Mouse (Mus musculus) G1E (cell line): ENCODE measurements around the gene Dnah7a. TPM values are rescaled to one million over a fixed set of nuclear protein-coding genes. Genes with fewer than 3 reads are reported as not detected.
"Not testable (repeated sequence)": the region's sequence is repeated elsewhere in the genome, so short reads cannot be mapped to it uniquely, and the experiment has no call there.

Experiments used
- ATAC-seq: 2 replicates; pipeline ENCODE4 v1.8.0; 2016; ENCODE audit warnings: mild to moderate bottlenecking; ENCODE audit not compliant: insufficient number of reproducible peaks, poor library complexity, low FRiP score, severe bottlenecking; ENCODE audit errors: extremely low read depth
- DNase-seq: peaks from one replicate; pipeline ENCODE4 v3.0.0; 2012; ENCODE audit warnings: low spot score
- H3K27me3 ChIP-seq: 2 replicates; pipeline ENCODE4 v1.6.1; 2012; ENCODE audit warnings: mild to moderate bottlenecking, low read length, inconsistent platforms; ENCODE audit not compliant: insufficient read depth
- H3K36me3 ChIP-seq: replicated peaks from 2 replicates; pipeline ENCODE3; 2012; ENCODE audit warnings: mild to moderate bottlenecking, inconsistent platforms
- H3K4me1 ChIP-seq: 2 replicates; pipeline ENCODE4 v1.6.1; 2012; ENCODE audit warnings: low read depth, low read length, inconsistent platforms, mixed read lengths; ENCODE audit not compliant: insufficient read depth
- H3K4me3 ChIP-seq: 2 replicates; pipeline ENCODE4 v1.5.1; 2012; ENCODE audit warnings: low read depth, mild to moderate bottlenecking, inconsistent platforms, low read length, moderate library complexity, mixed read lengths
- H3K9me3 ChIP-seq: replicated peaks from 2 replicates; pipeline ENCODE4 v1.6.1; 2012; ENCODE audit warnings: inconsistent platforms
- CTCF ChIP-seq: IDR thresholded peaks from 2 replicates; pipeline ENCODE4 v1.5.1; 2012; ENCODE audit warnings: low read depth, low read length, inconsistent platforms, mixed read lengths
- GATA1 ChIP-seq: IDR thresholded peaks from 2 replicates; pipeline ENCODE4 v1.6.1; 2012; ENCODE audit warnings: borderline replicate concordance, low read length, inconsistent platforms, mixed read lengths
- GATA2 ChIP-seq: IDR thresholded peaks from 2 replicates; pipeline ENCODE4 v1.6.1; 2012; ENCODE audit warnings: low read depth, low read length, inconsistent platforms, borderline replicate concordance
- POLR2AphosphoS5 ChIP-seq: IDR thresholded peaks from 2 replicates; pipeline ENCODE4 v1.6.1; 2012; ENCODE audit warnings: low read depth, low read length, inconsistent platforms; ENCODE audit not compliant: insufficient replicate concordance
- TAL1 ChIP-seq: conservative IDR thresholded peaks from 2 replicates; pipeline ENCODE4 v1.6.1; 2012; ENCODE audit warnings: low read depth, low read length, inconsistent platforms, mixed read lengths
- polyA plus RNA-seq: library from polyadenylated mRNA; stranded (reverse); fragments of >175 nt; gene quantifications from 2 replicates; pipeline ENCODE4 v1.2.3, GENCODE M21; 2012
- total RNA-seq, 2 experiments: library from RNA; stranded (forward) in 1 of 2; stranded (reverse) in 1 of 2; fragments of 200-1000 nt in 1 of 2; fragments of >200 nt in 1 of 2; fragmentation: Nextera tagmentation in 1 of 2; gene quantifications; 2 replicates each; pipeline ENCODE4 v1.2.3; 2014 to 2017

Gene Dnah7a
- total and polyA plus RNA-seq, 3 experiments: 0.05 TPM; not detected in 2

GRCm38 (mm10) chr1:53405803-53406325, 300.7 kb downstream of the Dnah7a start:
- H3K27me3 ChIP-seq: no peaks in the 10 kb centered on the region
- TF ChIP-seq CTCF: no peak
- TF ChIP-seq POLR2AphosphoS5: no peak
- no peak overlapping the region for H3K4me3 ChIP-seq
- ATAC-seq (no peak), DNase-seq (no peak)
- H3K9me3 ChIP-seq: no peaks in the 10 kb centered on the region
- no peaks in the 10 kb centered on the region for H3K4me1 ChIP-seq
- no peaks in the 10 kb centered on the region for H3K36me3 ChIP-seq

- not testable (repeated sequence) for H3K4me3 ChIP-seq, H3K27me3 ChIP-seq, DNase-seq, H3K9me3 ChIP-seq, ATAC-seq, H3K4me1 ChIP-seq, H3K36me3 ChIP-seq
Observed at GRCm38 (mm10) chr1:53393936-53394760, 312.4 kb downstream of the Dnah7a start.

GRCm38 (mm10) chr1:53388762-53389161, 317.8 kb downstream of the Dnah7a start:
- Histone ChIP-seq H3K36me3 (no peaks in the 10 kb centered on the region), H3K4me1 (no peaks in the 10 kb centered on the region), H3K4me3 (no peak overlapping the region), H3K9me3 (peaks cover 7% of the 10 kb centered on the region), H3K27me3 (no peaks in the 10 kb centered on the region)
- ATAC-seq (no peak), DNase-seq (no peak)
- no peak for TF ChIP-seq TAL1
- no peak for TF ChIP-seq GATA2
- TF ChIP-seq GATA1: no peak
- TF ChIP-seq CTCF: no peak
- TF ChIP-seq POLR2AphosphoS5: no peak

- Histone ChIP-seq H3K27me3 (no peaks in the 10 kb centered on the region), H3K4me3 (no peak overlapping the region), H3K4me1 (no peaks in the 10 kb centered on the region), H3K9me3 (no peaks in the 10 kb centered on the region; the same call in 1 of the 2 replicates), H3K36me3 (no peaks in the 10 kb centered on the region)
- no peak for ATAC-seq
- no peak for DNase-seq
- no peak for TF ChIP-seq TAL1
- TF ChIP-seq GATA2: no peak
- no peak for TF ChIP-seq CTCF
- TF ChIP-seq GATA1: no peak
- TF ChIP-seq POLR2AphosphoS5: no peak
Observed at GRCm38 (mm10) chr1:53384085-53384688, 322.4 kb downstream of the Dnah7a start.

- H3K4me3 ChIP-seq: no peak overlapping the region
- no peaks in the 10 kb centered on the region for H3K4me1 ChIP-seq
- ATAC-seq (no peak), DNase-seq (no peak)
- TF ChIP-seq POLR2AphosphoS5 (no peak), TAL1 (no peak), GATA2 (no peak), CTCF (no peak), GATA1 (no peak)
- H3K9me3 ChIP-seq: no peaks in the 10 kb centered on the region
- H3K36me3 ChIP-seq: no peaks in the 10 kb centered on the region
- peaks cover 8% of the 10 kb centered on the region; the same call in 1 of the 2 replicates for H3K27me3 ChIP-seq
Observed at GRCm38 (mm10) chr1:53377731-53378130, 328.9 kb downstream of the Dnah7a start.

GRCm38 (mm10) chr1:53375965-53376364, 330.6 kb downstream of the Dnah7a start:
- not testable (repeated sequence) for ATAC-seq, H3K27me3 ChIP-seq, DNase-seq, H3K4me1 ChIP-seq, H3K36me3 ChIP-seq, H3K9me3 ChIP-seq, H3K4me3 ChIP-seq

- ATAC-seq (no peak), DNase-seq (no peak)
- Histone ChIP-seq H3K27me3 (peaks cover 40% of the 10 kb centered on the region), H3K4me3 (no peak overlapping the region), H3K4me1 (no peaks in the 10 kb centered on the region), H3K36me3 (no peaks in the 10 kb centered on the region), H3K9me3 (no peaks in the 10 kb centered on the region)
- TF ChIP-seq POLR2AphosphoS5: no peak
- TF ChIP-seq TAL1: no peak
- TF ChIP-seq CTCF: no peak
- no peak for TF ChIP-seq GATA1
- TF ChIP-seq GATA2: no peak
Observed at GRCm38 (mm10) chr1:53358988-53359387, 347.6 kb downstream of the Dnah7a start.
